Mouse (Mus musculus): ENCODE results near the gene Tcirg1.

DNA sequence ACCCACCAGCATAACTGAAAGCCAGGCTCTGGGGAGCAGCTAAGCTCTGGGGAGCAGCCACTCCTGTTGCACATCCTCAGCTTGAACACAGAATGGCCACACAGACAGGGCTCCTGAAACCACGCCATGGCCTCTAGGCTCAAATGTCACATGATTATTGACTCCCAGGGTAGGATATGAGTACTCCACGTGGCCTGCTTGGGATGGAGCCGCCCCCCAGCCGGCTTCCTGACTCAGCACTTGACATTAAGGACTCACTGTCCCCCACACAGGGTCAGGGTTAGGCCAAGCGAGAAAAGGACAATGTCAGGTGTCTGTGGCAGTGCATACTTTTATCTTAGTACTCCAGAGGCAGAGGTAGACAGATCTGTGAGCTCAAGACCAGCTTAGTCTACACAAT lies 3.3 kb upstream of the Tcirg1 start:
- TF ChIP-seq CTCF (IDR thresholded peaks at IDR 0.05; ENCODE audit: low read depth) = no peak
- no peak for TF ChIP-seq EP300 (IDR thresholded peaks at IDR 0.05; ENCODE audit: low read depth)
